Mouse (Mus musculus) WW6 (cell line): Measurements from ENCODE around the gene Treml2.
A peak's percentile ranks its signal among the peaks of the same experiment; 100 is the strongest.
"Not testable (repeated sequence)": the region's sequence is repeated elsewhere in the genome, so short reads cannot be mapped to it uniquely, and the experiment has no call there.

Source experiments
- DNase-seq: peaks from one replicate; pipeline ENCODE4 v3.0.0-alpha.2; 2013; ENCODE audit warnings: low read depth, low spot score

Treml2 gene

DNA sequence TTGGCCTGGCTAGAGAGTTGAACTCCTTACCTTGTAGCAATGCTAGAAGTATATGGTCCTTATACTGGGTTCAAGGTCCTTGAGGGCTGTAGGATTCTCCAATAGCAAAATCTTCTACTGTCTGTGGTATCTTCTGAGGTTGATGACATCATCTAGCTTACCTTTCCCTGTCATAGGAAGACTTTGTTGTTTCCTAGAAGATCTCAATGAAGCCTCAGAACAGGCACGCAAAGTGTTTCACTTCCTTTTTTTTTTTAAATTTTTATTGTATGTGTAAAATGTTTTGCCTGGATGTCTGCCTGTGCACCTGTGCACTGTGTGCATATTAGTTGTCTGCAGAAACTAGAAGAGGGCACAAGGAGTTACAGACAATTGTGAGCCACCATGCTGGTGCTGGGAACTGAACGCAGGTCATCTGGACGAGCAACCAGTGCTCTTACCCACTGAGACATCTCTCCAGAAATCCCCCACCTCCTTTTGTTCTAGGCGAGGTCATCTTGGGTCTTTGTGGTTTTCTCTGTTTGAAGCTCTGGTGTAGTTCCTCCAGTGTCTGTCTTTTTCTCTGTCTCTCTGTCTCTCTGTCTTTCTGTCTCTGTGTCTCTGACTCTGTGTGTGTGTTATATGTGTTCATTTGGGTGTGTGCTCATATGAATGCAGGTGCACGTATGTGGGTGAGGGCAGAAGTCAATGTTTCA, 5.7 kb upstream of the Treml2 start:
- DNase-seq = no peak

DNA sequence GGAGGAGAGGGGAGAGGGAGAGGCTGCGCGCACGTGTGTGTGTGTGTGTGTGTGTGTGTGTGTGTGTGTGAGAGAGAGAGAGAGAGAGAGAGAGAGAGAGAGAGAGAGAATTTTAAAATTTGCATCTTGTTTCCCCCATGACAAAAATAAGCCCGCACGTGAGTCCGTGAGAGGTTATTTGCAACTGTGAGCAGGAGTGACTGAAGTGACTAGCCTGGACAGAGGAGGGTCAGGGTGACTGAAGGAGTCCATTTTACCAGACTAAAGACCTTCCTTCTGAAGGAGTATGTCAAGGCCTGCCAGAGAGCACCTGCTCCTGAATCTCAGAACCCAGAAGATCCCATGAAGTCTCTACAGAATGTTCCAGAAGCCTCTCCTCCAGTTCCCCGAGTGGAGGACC, 458 bp downstream of the Treml2 start:
- no peak for DNase-seq

GRCm38 (mm10) chr17:48300199-48300598, 901 bp downstream of the Treml2 start:
- no peak for DNase-seq

GRCm38 (mm10) chr17:48300861-48301260, 1.6 kb downstream of the Treml2 start:
- DNase-seq = no peak

DNA sequence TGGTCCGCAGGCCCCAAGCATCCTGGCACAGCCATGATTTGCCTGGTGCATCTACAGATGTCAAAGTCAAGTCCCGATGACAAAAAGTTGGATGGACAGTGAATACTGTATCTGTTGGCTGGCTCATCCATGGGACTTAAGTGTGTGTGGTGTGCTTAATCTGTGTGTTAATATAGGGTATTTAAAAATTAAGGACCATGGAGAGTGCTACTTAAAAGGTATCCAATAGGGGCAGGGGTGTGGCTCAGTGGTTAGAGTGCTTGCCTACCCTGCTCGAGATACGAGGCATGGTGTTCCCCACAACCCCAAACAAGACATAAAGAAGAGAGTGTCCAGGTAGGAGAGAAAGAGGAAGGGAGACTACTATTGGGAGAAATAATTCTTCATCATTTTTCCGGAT, 2.5 kb downstream of the Treml2 start:
- no peak for DNase-seq

DNA sequence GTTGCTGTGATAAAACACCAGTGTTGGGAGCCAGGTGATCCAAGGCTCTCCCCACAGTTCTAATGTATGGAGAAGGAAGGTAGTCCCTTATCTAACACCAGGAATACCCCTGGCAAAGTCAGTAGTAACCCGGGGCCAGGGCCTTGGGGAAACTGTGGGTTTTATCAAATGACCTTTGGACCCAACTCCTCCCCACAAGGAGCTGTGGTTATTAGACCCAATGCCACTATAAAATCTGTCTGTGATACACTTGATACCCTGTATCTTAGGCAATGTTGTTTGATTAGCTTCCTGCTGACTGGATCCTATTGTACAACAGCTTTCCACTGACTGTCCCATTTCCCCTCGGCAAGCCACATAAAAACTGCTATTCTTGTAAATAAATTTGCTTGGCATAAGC, 12.8 kb downstream of the Treml2 start:
- DNase-seq = no peak

GRCm38 (mm10) chr17:48315905-48316579, 16.7 kb downstream of the Treml2 start, which contains the start of gene B430306N03Rik:
B430306N03Rik (plus strand) TSS chr17:48316141.
- DNase-seq = not testable (repeated sequence)

DNA sequence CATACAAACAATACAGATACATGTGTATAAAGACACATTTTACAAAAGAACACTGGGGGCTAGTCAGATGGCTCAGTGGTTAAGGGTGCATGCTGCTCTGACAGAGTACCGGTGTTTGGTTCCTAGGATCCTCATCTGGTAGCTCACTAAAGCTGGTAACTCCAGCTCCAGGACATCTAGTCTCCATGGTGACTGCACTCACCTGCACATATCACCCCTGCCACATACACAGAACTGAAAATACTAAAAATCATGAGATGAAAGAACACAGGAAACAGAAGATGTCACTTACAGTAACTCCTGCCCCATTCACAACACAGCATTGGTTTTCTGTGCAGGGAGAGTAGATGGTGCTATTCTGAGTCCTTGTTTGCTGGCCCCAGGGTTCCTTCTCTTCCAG, 19.4 kb downstream of the Treml2 start:
- no peak for DNase-seq

DNA sequence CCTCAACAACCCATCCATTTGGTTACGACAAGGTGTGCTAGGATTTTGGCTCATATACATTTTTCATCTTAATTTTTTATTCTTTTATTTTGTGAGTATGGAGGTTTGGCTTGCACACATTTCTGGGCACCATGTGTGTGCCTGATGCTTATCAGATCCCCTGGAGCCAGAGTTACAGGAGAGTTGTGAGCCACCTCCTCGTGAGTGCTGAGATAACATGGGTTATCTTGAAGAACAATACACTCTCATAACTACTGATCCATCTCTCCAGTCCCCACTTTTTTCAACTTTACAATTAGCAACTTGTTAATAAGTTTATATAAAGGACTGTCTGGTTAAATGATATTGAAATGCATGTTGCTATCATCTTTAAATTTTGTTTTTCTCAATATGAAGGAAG, 22.0 kb downstream of the Treml2 start:
- DNase-seq = no peak

GRCm38 (mm10) chr17:48323236-48323635, 23.9 kb downstream of the Treml2 start:
- DNase-seq = peak; percentile 31

DNA sequence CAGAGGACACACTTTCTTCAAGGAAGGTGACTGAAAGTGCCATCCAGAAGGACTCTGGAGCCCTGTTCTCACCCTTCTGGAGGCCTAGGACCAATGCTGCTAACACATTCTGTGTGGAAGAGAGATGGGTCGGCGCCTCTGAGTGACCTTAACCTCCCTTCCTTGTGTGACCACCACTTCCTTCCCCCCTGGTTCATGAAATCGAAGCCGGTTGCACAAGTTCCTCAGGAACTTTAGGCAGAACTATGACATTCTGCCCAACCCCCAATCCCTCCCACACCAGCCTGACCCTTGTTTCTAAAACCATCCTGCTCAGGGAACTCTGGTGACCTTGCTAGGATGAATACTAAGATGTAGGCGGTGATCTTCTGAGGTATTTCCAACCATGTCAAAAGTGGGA, 25.0 kb downstream of the Treml2 start:
- no peak for DNase-seq

GRCm38 (mm10) chr17:48325093-48325492, 25.8 kb downstream of the Treml2 start:
- DNase-seq = no peak

- no peak for DNase-seq
Measured at GRCm38 (mm10) chr17:48325638-48326037, 26.3 kb downstream of the Treml2 start.

DNA sequence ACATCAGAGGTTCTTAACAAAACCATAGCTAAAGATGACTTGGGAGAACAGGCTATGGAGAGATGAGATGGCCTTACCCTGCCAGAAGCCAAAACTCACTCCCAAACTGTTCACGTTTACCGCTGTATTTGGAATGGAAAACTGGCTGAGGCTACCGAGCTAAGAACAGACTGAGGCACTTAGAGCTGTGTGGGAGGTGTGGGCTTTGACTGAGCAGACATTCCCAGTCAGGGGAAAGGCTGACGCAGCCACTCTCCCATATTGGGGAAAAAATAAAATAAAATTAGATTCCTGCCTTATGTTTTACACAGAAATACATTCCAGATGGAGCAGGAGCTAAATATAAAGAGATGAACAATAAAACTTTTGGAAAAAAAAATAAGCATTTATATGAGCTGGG, 27.4 kb downstream of the Treml2 start:
- DNase-seq = no peak

GRCm38 (mm10) chr17:48332524-48332923, 33.2 kb downstream of the Treml2 start:
- DNase-seq = no peak

DNA sequence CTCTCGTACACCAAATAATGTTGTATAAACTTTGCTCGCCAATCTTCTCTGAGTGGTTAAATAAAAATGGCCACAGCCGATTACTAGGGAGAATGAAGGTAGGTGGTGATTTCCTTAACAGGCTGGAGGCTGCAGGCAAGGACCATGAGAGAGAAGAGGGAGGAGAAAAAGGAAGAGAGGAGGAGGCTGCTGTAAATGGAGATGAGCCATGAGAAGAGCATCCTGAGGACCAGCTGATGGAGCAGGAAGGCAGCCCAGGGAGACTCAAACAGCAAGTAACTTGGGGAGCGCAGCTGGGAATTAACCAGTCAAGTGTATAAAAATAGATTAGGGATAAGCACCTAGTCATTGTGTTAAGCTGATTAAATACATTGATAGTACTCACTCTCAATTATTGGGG, 34.9 kb downstream of the Treml2 start:
- no peak for DNase-seq

GRCm38 (mm10) chr17:48336857-48337256, 37.6 kb downstream of the Treml2 start:
- DNase-seq = peak; percentile 36

- DNase-seq = no peak
Measured at GRCm38 (mm10) chr17:48340267-48340666, 41.0 kb downstream of the Treml2 start.

DNA sequence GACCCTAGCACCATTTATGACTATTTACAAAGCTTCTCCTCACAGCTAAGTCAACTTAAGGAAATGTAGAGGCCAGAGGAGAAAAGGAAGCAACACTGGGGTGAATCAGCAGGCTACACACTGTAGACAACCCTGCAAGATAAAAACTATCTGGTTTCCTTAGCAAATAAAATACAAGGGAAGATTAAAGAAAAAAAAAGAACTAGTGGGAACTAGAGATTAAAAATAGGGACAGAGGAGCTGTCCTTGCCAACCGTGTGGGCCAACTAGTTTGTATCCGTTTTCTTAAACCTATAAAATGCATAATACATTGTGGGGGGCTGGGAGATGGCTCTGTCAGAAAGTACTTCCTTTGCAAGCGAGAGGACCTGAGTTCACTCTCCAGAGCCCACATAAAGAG, 42.6 kb downstream of the Treml2 start:
- DNase-seq = no peak

DNA sequence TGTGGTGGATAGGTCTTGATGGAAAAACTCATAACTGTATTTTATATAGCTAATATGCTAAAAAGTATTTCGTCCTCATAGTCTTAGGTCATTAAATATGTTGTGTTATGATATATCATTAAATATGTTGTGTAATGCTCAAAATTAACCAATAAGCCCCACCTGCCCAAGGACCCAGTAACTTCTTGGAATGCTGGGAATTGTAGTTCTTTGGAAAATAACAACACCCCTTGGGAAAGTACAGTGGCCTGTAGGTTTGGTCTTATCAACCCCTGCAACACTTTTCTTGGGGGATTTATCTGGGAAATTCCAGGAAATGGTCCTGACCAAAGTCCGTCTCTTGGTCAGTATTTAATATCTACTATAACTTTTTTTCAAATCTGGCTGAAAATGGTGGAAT, 43.8 kb downstream of the Treml2 start:
- DNase-seq = no peak

- DNase-seq = no peak
Measured at GRCm38 (mm10) chr17:48345824-48346223, 46.5 kb downstream of the Treml2 start.

DNA sequence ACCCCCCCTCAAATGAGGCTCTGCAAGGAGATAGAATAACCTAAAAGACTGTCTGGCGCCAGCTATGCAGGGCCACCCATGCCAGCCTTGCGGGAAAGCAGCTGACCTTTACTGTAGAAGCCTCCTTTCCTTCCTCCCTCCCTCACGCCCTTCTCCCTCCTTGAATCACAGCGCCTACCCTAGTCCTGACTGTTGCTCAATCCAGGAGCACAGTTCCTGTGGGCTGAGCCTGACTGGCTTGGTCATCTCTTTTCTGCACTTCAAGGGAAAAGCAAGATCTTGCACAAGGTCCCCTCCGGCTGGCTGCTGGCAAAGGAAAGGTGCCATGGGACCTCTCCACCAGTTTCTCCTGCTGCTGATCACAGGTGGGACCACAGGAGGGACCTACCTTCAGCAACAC, 46.9 kb downstream of the Treml2 start, which contains the start of gene Trem2:
Gene Trem2, plus strand, starts transcription at position 171 of the 400 bp plus-strand sequence.
- DNase-seq = no peak

DNA sequence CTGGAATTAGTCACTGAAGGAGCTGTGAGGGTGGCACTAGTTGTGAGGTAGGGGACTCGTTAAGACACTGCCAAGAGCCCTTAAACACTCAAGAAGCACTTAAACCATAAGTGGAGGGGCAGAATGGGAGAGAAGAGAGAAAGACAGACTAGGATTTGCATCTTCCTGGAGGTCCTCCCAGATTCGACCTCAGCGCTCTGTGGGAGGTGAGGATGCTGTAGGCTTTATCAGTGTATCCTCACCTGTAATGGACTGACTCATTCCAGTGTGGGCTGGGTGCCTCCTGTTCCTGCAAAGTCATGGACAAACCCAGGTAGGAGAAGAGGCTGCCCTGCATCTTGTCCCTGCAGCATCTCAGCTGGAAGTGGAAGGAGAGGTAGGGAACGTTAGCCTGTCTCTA, 47.5 kb downstream of the Treml2 start:
- no peak for DNase-seq
